Mouse (Mus musculus): ENCODE data around the gene Tpp2.
"Not testable (repeated sequence)": the region's sequence is repeated elsewhere in the genome, so short reads cannot be mapped to it uniquely, and the experiment has no call there.

Tpp2 gene

GRCm38 (mm10) chr1:44019934-44020333, 86.5 kb downstream of the Tpp2 start, which contains the start of gene Mettl21c:
Mettl21c (minus strand) TSS chr1:44020034.
- DNase-seq (ENCODE audit: low spot score): no peak

GRCm38 (mm10) chr1:44022656-44023055, 89.2 kb downstream of the Tpp2 start:
- DNase-seq (ENCODE audit: low spot score): no peak

GRCm38 (mm10) chr1:44027651-44028050, 94.2 kb downstream of the Tpp2 start:
- no peak for DNase-seq (ENCODE audit: low spot score)

- no peak for DNase-seq (ENCODE audit: low spot score)
These were observed 98.8 kb downstream of the Tpp2 start for GRCm38 (mm10) chr1:44032213-44032612.

- no peak for DNase-seq (ENCODE audit: low spot score)
These were observed 99.5 kb downstream of the Tpp2 start for GRCm38 (mm10) chr1:44032948-44033347.

- DNase-seq (ENCODE audit: low spot score): peak; percentile 45
These were observed 108.5 kb downstream of the Tpp2 start for GRCm38 (mm10) chr1:44041797-44042554.

GRCm38 (mm10) chr1:44042555-44042915, 109.1 kb downstream of the Tpp2 start:
- no peak for DNase-seq (ENCODE audit: low spot score)

GRCm38 (mm10) chr1:44045689-44046088, 112.2 kb downstream of the Tpp2 start:
- not testable (repeated sequence) for DNase-seq (ENCODE audit: low spot score)

- DNase-seq (ENCODE audit: low spot score): no peak
These were observed 113.1 kb downstream of the Tpp2 start for GRCm38 (mm10) chr1:44046556-44046955.

All from spleen, adult 12 weeks (tissue).